Mouse (Mus musculus) kidney, adult 2 months (tissue): ENCODE measurements at regions not wholly inside any gene's neighbourhood (a gene's known extent, or its start where the extent isn't known, plus 50 kb on each side); places are given as distances from the start of the nearest gene placed in this dataset.

Experiments
- DNase-seq: peaks from one replicate; pipeline ENCODE4 v3.0.0; 2021
- H3K27ac ChIP-seq: fragments of 200-500 bp; 2 replicates; pipeline ENCODE4 v1.5.1; 2012; ENCODE audit warnings: low read depth, low read length, control low read depth, inconsistent platforms; ENCODE audit not compliant: insufficient read depth
- H3K27me3 ChIP-seq: fragments of 200-500 bp; replicated peaks from 2 replicates; pipeline ENCODE4 v1.6.1; 2012; ENCODE audit warnings: mild to moderate bottlenecking, moderate library complexity, low read length, inconsistent platforms; ENCODE audit not compliant: control insufficient read depth, insufficient read depth
- H3K36me3 ChIP-seq: fragments of 200-500 bp; 2 replicates; pipeline ENCODE4 v1.6.1; 2012; ENCODE audit warnings: mild to moderate bottlenecking, moderate library complexity, low read length, inconsistent platforms; ENCODE audit not compliant: control insufficient read depth, insufficient read depth
- H3K4me1 ChIP-seq: fragments of 200-500 bp; 2 replicates; pipeline ENCODE4 v1.6.1; 2011; ENCODE audit warnings: low read length; ENCODE audit not compliant: control insufficient read depth, insufficient read depth
- H3K4me3 ChIP-seq: fragments of 200-500 bp; 2 replicates; pipeline ENCODE4 v1.5.1; 2011; ENCODE audit warnings: mild to moderate bottlenecking, low read depth, low read length, control low read depth; ENCODE audit not compliant: insufficient read depth
- CTCF ChIP-seq: fragments of 200-500 bp; conservative IDR thresholded peaks from 2 replicates; pipeline ENCODE4 v1.5.1; 2011; ENCODE audit warnings: low read depth, mild to moderate bottlenecking, control low read depth, low read length, moderate library complexity, mixed read lengths; ENCODE audit not compliant: insufficient read depth, insufficient read length
- POLR2A ChIP-seq: fragments of 200-500 bp; IDR thresholded peaks from one replicate; pipeline ENCODE4 v1.6.1; 2011; ENCODE audit warnings: low read depth, low read length, control low read depth
- WGBS: fragments of 180-500 bp; shearing (Covaris S2); methylation state at CpG from one replicate; pipeline ENCODE4 v1.1.7; 2018; 5-methylcytosine and 5-hydroxymethylcytosine counted together

DNA sequence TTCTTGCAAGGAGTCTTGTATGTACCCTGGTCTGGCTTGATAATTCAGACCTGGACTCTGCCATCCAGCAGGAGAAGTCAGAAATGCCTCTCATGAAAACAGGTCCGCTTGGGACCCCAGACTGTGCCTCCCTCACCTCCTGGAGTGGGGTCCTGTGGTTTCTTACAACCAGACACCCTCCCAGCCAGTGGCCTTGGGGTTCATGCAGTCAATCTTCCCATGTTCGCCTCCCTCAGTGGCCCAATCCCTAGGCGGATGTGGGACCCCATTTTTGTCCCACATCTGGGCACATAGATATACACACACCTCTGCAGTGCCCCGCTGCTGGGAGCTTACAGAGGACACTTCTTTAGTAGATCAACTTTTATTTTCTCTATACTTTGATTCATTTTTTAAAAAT is 217.7 kb downstream of the Lrfn2 start:
- DNase-seq = no peak
- Histone ChIP-seq H3K27ac (no peak overlapping the region), H3K27me3 (no peaks in the 10 kb centered on the region; the same call in 1 of the 2 replicates), H3K4me1 (no peaks in the 10 kb centered on the region), H3K4me3 (no peak overlapping the region), H3K36me3 (no peaks in the 10 kb centered on the region)
- 91% methylated on average over 4 of the region's 4 CpGs for WGBS
- TF ChIP-seq POLR2A (no peak), CTCF (no peak)

DNA sequence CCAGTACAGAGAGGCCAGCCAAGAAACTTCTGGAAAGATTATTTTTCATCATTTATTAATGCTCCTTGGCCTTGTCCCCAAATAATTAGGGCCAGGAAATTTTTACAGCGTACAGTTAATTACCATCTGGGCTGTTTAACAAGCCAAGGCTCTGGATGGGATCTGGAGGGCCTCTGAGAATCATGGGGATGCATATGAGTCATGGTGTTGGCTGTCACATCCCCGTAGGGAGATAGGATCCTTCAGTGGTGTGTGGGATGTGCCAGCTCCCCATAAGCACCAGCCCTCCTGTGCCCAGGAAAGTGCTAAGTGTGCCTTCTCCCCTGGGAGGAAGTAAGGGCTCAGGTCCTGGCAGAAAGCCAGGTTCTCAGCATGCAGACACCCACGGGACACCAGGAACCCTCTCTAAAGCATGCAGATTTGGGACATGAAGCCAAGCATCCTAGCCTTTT is 218.8 kb downstream of the Lrfn2 start:
- Histone ChIP-seq H3K27ac (no peak overlapping the region), H3K4me1 (no peaks in the 10 kb centered on the region), H3K36me3 (no peaks in the 10 kb centered on the region), H3K4me3 (no peak overlapping the region), H3K27me3 (no peaks in the 10 kb centered on the region)
- WGBS = 41% methylated on average over 3 of the region's 3 CpGs
- TF ChIP-seq POLR2A (no peak), CTCF (no peak)
- peak; percentile 59 for DNase-seq

DNA sequence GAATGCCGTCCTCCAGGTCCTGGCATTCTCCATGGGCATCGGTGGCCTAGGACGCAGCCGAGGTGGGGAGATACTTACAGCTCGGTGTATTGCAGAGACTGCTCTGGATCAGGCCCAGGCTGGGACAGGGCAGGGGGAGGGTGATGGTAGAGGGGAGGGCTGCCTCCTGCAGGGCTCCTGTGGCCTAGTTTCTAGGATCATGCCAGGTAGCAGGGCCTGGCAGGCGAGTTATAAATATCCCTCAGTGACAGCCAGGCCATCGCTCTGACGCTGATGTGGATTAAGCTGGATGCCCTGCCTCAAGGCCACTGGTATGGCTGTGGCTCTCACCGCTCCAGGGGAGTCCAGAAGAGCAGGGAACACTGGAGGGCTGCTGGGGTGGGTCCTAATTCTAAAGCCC is 221.8 kb downstream of the Lrfn2 start:
- no peak for DNase-seq
- Histone ChIP-seq H3K4me3 (no peak overlapping the region), H3K27me3 (no peaks in the 10 kb centered on the region), H3K4me1 (no peaks in the 10 kb centered on the region), H3K27ac (no peak overlapping the region), H3K36me3 (no peaks in the 10 kb centered on the region)
- 86% methylated on average over 9 of the region's 9 CpGs for WGBS
- no peak for TF ChIP-seq POLR2A
- no peak for TF ChIP-seq CTCF

DNA sequence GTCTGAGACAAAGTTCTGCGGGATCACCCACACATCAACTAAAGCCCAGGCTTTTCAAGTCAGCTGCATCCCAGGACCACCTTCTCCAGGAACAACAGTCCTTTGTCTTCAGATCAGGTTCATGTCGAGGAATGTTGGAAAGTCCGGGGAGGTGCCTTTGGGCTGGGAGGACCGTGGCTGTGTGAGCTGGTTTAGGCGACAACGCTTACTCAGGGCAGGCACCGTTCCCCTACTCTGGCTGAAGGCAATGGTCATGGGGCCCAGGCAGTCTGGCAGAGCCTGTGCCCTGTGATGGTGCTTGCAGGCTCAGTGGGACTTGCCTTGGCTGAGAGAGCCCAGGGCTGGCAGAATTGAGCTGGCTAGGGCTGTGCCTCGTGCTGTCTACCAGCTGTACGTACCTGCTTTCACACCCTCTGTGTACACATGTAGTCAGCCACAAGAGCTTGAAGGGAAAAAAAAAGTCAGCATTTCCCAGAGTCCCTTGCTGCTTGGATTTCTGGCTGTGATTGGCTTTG is 222.9 kb downstream of the Lrfn2 start:
- 85% methylated on average over 9 of the region's 9 CpGs for WGBS

DNA sequence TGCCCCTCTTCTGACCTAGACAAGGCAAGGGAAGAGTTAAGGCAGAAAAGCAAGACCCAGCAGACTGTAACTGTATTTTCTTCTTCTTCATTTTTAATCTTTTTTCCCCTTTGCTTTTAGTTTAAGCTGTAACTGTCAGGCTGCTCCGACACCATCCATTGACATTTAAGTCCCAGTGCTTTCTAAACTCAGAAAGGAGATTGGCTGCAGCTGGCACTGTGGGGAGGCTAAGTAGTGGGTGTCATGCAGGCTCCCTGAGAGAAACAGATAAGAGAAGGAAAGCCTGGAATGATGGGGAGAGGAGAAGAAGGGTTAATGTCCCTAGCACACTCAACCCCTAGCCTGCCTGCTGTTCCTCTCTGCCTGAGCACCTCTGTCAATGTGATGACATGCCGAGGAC is 225.4 kb downstream of the Lrfn2 start:
- DNase-seq = no peak
- H3K4me1 ChIP-seq = no peaks in the 10 kb centered on the region
- no peak overlapping the region for H3K27ac ChIP-seq
- no peaks in the 10 kb centered on the region for H3K27me3 ChIP-seq
- no peaks in the 10 kb centered on the region for H3K36me3 ChIP-seq
- TF ChIP-seq POLR2A (no peak), CTCF (no peak)
- H3K4me3 ChIP-seq = no peak overlapping the region
- WGBS = 59% methylated on average over 2 of the region's 2 CpGs

More for the DNA sequence above, 222.9 kb downstream of the Lrfn2 start:
- TF ChIP-seq CTCF (no peak), POLR2A (no peak)
- Histone ChIP-seq H3K36me3 (no peaks in the 10 kb centered on the region), H3K27ac (no peak overlapping the region), H3K4me1 (no peaks in the 10 kb centered on the region), H3K4me3 (no peak overlapping the region), H3K27me3 (no peaks in the 10 kb centered on the region)
- DNase-seq = no peak

DNA sequence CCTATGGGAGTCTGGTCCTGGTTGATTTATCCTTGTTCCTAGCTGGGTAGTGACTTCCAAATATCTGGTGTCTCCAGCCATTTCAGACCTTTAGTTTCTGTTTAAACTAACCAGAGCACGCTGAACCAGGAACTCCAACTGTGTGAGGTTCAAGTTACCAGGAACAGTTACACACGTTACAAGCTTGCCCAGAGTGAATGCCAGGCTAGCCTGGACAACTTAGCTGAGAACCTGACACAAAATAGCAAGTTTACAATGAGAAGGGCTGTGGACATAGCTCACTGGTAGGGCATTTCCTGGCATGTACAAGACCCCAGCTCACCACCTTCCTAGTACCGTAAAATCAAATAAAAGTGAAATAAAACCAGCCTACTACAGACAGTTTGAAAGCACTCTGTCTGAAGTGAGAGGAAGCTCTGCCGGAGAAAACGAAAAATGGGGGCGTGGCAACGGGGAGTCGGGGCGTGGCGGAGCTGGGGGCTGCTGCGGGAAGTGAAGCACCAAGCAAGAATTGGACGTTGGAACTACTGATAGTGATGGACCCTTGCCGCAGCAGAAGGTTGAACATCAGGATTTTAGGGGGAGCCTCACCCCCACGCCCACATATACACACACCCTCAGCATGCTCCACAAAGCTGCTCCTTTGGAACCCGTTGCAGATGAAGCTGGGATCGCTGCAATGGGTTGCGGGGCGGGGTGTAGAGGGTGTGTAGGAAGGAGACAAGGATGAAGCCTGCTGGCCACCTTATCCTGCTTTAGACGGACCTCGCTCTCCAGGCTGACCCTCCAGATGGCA is 239.3 kb downstream of the Lrfn2 start:
- TF ChIP-seq CTCF (no peak), POLR2A (no peak)
- Histone ChIP-seq H3K27ac (no peak overlapping the region), H3K4me1 (no peaks in the 10 kb centered on the region), H3K4me3 (peak overlapping the region; percentile 29), H3K36me3 (no peaks in the 10 kb centered on the region), H3K27me3 (no peaks in the 10 kb centered on the region)
- peak; percentile 10 for DNase-seq
- 3% methylated on average over 20 of the region's 20 CpGs for WGBS

DNA sequence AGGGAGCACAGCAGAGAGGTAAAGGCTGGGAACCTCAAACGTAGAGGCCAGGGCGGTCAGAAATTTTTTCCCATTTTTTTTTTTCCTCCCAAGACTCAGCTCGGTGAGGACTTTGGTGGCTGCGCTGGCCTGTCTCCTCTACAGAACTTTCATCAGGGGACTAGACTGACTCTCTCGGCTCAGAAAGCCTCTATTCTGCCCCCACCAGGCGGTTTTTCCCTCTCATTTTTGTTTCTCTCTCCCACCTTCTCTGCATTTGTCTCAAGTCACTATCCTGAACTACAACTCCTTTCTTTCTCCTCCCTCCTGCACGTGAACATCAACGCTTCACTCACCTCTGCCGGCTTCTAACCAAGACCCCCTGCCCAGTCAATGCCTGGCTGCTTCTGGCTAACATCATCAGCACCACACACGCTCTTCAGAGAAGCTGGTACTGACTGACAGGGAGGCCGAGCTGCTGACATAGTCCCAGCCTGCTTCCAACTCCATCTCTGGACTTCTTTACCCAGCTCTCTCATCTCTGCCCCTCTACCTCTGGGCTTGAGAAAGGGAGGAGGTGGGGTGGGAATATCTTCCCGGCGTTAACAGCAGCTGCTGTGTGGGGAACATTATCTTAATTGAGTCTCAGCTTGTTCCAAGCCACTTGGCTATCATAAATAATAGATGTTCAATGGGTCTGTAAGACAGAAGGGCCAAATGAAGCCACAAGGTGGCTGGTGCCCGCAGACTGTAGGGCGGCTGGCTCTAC is 240.0 kb downstream of the Lrfn2 start:
- Histone ChIP-seq H3K27me3 (no peaks in the 10 kb centered on the region), H3K27ac (no peak overlapping the region), H3K4me1 (no peaks in the 10 kb centered on the region), H3K36me3 (no peaks in the 10 kb centered on the region), H3K4me3 (peak overlapping the region; percentile 29; the same call in 1 of the 2 replicates)
- TF ChIP-seq CTCF (no peak), POLR2A (no peak)
- WGBS = 16% methylated on average over 15 of the region's 15 CpGs
- no peak for DNase-seq
